Mouse (Mus musculus) adrenal gland, adult (tissue): ENCODE results near the gene Ppfibp2.

Experiments
- DNase-seq, 2 experiments: peaks; one replicate each; pipeline ENCODE4 v3.0.0; 2022 to 2023; ENCODE audit warnings: low spot score in 1 of 2; ENCODE audit not compliant: inconsistent age in 2 of 2

The Ppfibp2 gene

GRCm38 (mm10) chr7:107610880-107611279, 15.9 kb downstream of the Ppfibp2 start:
- DNase-seq: no peak

- no peak for DNase-seq
Observed at GRCm38 (mm10) chr7:107618028-107618992, 23.3 kb downstream of the Ppfibp2 start.

GRCm38 (mm10) chr7:107619225-107619624, 24.2 kb downstream of the Ppfibp2 start:
- DNase-seq: no peak

GRCm38 (mm10) chr7:107620137-107620536, 25.1 kb downstream of the Ppfibp2 start:
- no peak for DNase-seq

GRCm38 (mm10) chr7:107624432-107624831, 29.4 kb downstream of the Ppfibp2 start:
- DNase-seq: peak; percentile 21 to 61

GRCm38 (mm10) chr7:107625061-107625460, 30.1 kb downstream of the Ppfibp2 start, which contains the start of gene 5330417H12Rik:
Gene 5330417H12Rik (minus strand): TSS chr7:107625161.
- DNase-seq: no peak

- DNase-seq: no peak
Observed at GRCm38 (mm10) chr7:107625781-107626180, 30.8 kb downstream of the Ppfibp2 start.

GRCm38 (mm10) chr7:107628383-107628782, 33.4 kb downstream of the Ppfibp2 start:
- no peak for DNase-seq

GRCm38 (mm10) chr7:107633201-107633600, 38.2 kb downstream of the Ppfibp2 start:
- no peak for DNase-seq

- no peak for DNase-seq
Observed at GRCm38 (mm10) chr7:107637398-107637797, 42.4 kb downstream of the Ppfibp2 start.

- DNase-seq: no peak
Observed at GRCm38 (mm10) chr7:107638026-107638425, 43.0 kb downstream of the Ppfibp2 start.

GRCm38 (mm10) chr7:107642586-107643275, 47.7 kb downstream of the Ppfibp2 start:
- DNase-seq: no peak

GRCm38 (mm10) chr7:107644987-107645386, 50.0 kb downstream of the Ppfibp2 start:
- DNase-seq: no peak

- no peak for DNase-seq
Observed at GRCm38 (mm10) chr7:107648937-107649688, 54.1 kb downstream of the Ppfibp2 start.

- DNase-seq: no peak
Observed at GRCm38 (mm10) chr7:107649990-107650389, 55.0 kb downstream of the Ppfibp2 start.

- DNase-seq: no peak
Observed at GRCm38 (mm10) chr7:107651821-107652220, 56.8 kb downstream of the Ppfibp2 start.

- no peak for DNase-seq
Observed at GRCm38 (mm10) chr7:107656451-107656850, 61.4 kb downstream of the Ppfibp2 start.

- DNase-seq: no peak
Observed at GRCm38 (mm10) chr7:107659186-107659918, 64.3 kb downstream of the Ppfibp2 start.

- peak; percentile 62 to 89 for DNase-seq
Observed at GRCm38 (mm10) chr7:107661189-107661842, 66.3 kb downstream of the Ppfibp2 start.

- no peak for DNase-seq
Observed at GRCm38 (mm10) chr7:107661843-107662281, 66.9 kb downstream of the Ppfibp2 start.
